Mouse (Mus musculus): ENCODE measurements around the gene Tex33. TPM values are rescaled to one million over a fixed set of nuclear protein-coding genes. Genes with fewer than 3 reads are reported as not detected.
"Not testable (repeated sequence)": the region's sequence is repeated elsewhere in the genome, so short reads cannot be mapped to it uniquely, and the experiment has no call there.

Tex33 gene
- polyA plus RNA-seq, 1 experiment from 2014 or later: not detected

- not testable (repeated sequence) for ATAC-seq (ENCODE audit: low read depth); H3K4me2 ChIP-seq (ENCODE audit: low read depth, low read length); H3K27me3 ChIP-seq (ENCODE audit: control insufficient read depth, insufficient read depth, low read depth, low read length); H3K4me1 ChIP-seq (ENCODE audit: control insufficient read depth, low read depth, low read length); H3K27ac ChIP-seq (ENCODE audit: low read length); H3K36me3 ChIP-seq (ENCODE audit: control insufficient read depth, insufficient read depth); H3K9me3 ChIP-seq (replicated peaks; ENCODE audit: control insufficient read depth, low read length); H3K9ac ChIP-seq (ENCODE audit: low read depth, low read length); H3K4me3 ChIP-seq (ENCODE audit: low read depth, low read length)
- 32% methylated on average over 6 of the region's 6 CpGs for WGBS (ENCODE audit: insufficient replicate concordance)
These were observed 65.7 kb downstream of the Tex33 start for GRCm38 (mm10) chr15:78329972-78330371.

GRCm38 (mm10) chr15:78328520-78329097 is 67.1 kb downstream of the Tex33 start:
- Histone ChIP-seq H3K9ac (ENCODE audit: low read depth, low read length) (no peak overlapping the region), H3K4me3 (ENCODE audit: low read depth, low read length) (no peak overlapping the region), H3K4me2 (ENCODE audit: low read depth, low read length) (no peak overlapping the region), H3K9me3 (replicated peaks; ENCODE audit: control insufficient read depth, low read length) (no peaks in the 10 kb centered on the region), H3K27me3 (ENCODE audit: control insufficient read depth, insufficient read depth, low read depth, low read length) (no peaks in the 10 kb centered on the region), H3K4me1 (ENCODE audit: control insufficient read depth, low read depth, low read length) (no peaks in the 10 kb centered on the region), H3K27ac (ENCODE audit: low read length) (no peak overlapping the region), H3K36me3 (ENCODE audit: control insufficient read depth, insufficient read depth) (no peaks in the 10 kb centered on the region)
- no peak for ATAC-seq (ENCODE audit: low read depth)
- WGBS (ENCODE audit: insufficient replicate concordance): 75% methylated on average over 3 of the region's 3 CpGs

Small RNAs within 50 kb of the gene (microRNA-seq; reads per million reads assigned to microRNA genes)
- gene Mir7676-2: not detected

Other genes with a start within 250 kb of the Tex33 start
- 26.6 and 27.8 TPM in 2 replicates for gene Ift27, start 221.8 kb downstream of the Tex33 start, polyA plus RNA-seq (2015; fragmentation: Nextera tagmentation; extraction: Ambion mirVana)
- gene Pvalb, start 189.5 kb downstream of the Tex33 start, polyA plus RNA-seq (2015; fragmentation: Nextera tagmentation; extraction: Ambion mirVana): not detected in 2 replicates
- 47.8 and 49.9 TPM in 2 replicates for gene Ncf4, start 151.1 kb downstream of the Tex33 start, polyA plus RNA-seq (2015; fragmentation: Nextera tagmentation; extraction: Ambion mirVana)
- gene Csf2rb2, start 90.2 kb downstream of the Tex33 start, polyA plus RNA-seq (2015; fragmentation: Nextera tagmentation; extraction: Ambion mirVana): 1.3 and 1.9 TPM in 2 replicates
- 5.7 and 7.1 TPM in 2 replicates for gene Csf2rb, start 70.2 kb downstream of the Tex33 start, polyA plus RNA-seq (2015; fragmentation: Nextera tagmentation; extraction: Ambion mirVana)
- gene Tst, start 10.0 kb upstream of the Tex33 start, polyA plus RNA-seq (2015; fragmentation: Nextera tagmentation; extraction: Ambion mirVana): 240 and 265 TPM in 2 replicates
- gene Mpst, start 10.5 kb upstream of the Tex33 start, polyA plus RNA-seq (2015; fragmentation: Nextera tagmentation; extraction: Ambion mirVana): 5.9 and 7.5 TPM in 2 replicates
- gene Kctd17, start 32.7 kb upstream of the Tex33 start, polyA plus RNA-seq (2015; fragmentation: Nextera tagmentation; extraction: Ambion mirVana): 3.6 and 4.9 TPM in 2 replicates
- gene Tmprss6, start 72.7 kb upstream of the Tex33 start, polyA plus RNA-seq (2015; fragmentation: Nextera tagmentation; extraction: Ambion mirVana): 29.6 and 33.7 TPM in 2 replicates
- 0.63 and 1.1 TPM in 2 replicates for gene Il2rb, start 99.4 kb upstream of the Tex33 start, polyA plus RNA-seq (2015; fragmentation: Nextera tagmentation; extraction: Ambion mirVana)
- 3.6 and 5.3 TPM in 2 replicates for gene C1qtnf6, start 135.5 kb upstream of the Tex33 start, polyA plus RNA-seq (2015; fragmentation: Nextera tagmentation; extraction: Ambion mirVana)
- gene Sstr3, start 148.8 kb upstream of the Tex33 start, polyA plus RNA-seq (2015; fragmentation: Nextera tagmentation; extraction: Ambion mirVana): 0.02 TPM in 1 of 2 replicates, not detected in the other
- 108 and 121 TPM in 2 replicates for gene Rac2, start 176.9 kb upstream of the Tex33 start, polyA plus RNA-seq (2015; fragmentation: Nextera tagmentation; extraction: Ambion mirVana)
- 12.5 and 13.5 TPM in 2 replicates for gene Cyth4, start 201.1 kb upstream of the Tex33 start, polyA plus RNA-seq (2015; fragmentation: Nextera tagmentation; extraction: Ambion mirVana)

All from liver, embryonic 16.5 days (tissue).